Mouse (Mus musculus) ovary, postnatal 36 days (tissue): ENCODE measurements around the gene Crb2.

Source experiments
- DNase-seq: peaks from one replicate; pipeline ENCODE4 v3.0.0; 2022; ENCODE audit warnings: low spot score, mixed read lengths

The Crb2 gene

DNA sequence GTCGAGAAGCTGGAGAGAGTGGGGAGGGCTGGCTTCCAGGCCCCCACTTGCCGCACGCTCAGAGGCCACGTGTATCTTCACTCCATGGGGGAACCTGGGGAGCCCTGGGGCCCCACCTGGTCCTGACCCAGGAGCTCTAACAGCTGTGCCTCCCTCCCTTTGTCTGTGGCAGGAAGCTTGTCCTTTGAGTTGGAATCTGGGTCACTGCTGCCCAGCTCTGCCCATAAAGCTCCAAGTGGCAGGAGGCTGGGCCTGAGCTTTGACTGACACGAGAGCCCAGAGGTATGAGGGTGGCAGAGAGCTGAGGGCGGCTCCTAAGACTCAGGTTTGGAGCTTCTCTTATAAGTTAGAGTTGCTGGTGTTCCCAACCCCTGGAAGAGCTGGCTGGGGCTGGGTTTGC, 23.1 kb downstream of the Crb2 start:
- no peak for DNase-seq

DNA sequence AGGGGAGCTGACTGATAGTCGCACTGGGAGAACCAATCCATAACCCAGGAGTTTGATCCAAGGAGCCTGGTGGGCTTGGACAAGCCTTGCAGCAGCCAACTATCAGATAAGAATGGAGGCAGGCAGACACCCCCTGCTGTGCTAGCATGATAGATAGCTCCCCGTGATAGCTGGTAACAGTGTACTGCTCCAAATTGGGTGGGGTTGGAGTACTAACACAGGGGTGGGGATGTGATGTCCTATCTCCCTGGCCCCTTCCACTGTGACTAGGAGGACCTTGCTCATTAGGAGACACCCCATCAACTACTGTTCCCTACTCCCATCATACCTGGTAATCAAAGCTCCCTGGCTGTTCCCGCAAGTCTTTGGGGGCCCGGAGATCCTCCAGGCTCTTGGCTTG, 25.6 kb downstream of the Crb2 start:
- no peak for DNase-seq

- peak; percentile 68 for DNase-seq
These were observed 26.7 kb downstream of the Crb2 start for GRCm38 (mm10) chr2:37802610-37803212.

- DNase-seq = no peak
These were observed 35.6 kb downstream of the Crb2 start for GRCm38 (mm10) chr2:37811682-37812081.

DNA sequence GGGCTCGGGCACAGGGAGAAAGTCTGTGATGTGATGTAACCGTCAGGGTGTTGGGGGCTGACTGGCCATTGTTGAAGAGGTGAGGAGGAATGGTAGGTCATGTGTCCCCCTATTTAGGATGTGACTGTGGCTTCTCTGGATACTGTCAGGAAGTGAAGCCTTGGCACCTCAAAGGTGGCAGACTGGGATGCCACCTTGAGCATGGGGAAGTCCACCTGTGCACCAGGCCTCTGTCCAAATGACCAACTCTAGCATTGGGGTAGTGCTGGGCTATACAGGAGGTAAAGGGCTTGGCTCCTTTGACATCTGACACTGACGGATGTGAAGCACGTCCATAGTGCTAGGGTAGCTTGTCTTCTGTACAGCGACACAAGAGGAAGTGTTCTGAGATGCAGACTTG, 36.4 kb downstream of the Crb2 start:
- no peak for DNase-seq

GRCm38 (mm10) chr2:37814820-37815361, 38.8 kb downstream of the Crb2 start:
- DNase-seq = no peak

DNA sequence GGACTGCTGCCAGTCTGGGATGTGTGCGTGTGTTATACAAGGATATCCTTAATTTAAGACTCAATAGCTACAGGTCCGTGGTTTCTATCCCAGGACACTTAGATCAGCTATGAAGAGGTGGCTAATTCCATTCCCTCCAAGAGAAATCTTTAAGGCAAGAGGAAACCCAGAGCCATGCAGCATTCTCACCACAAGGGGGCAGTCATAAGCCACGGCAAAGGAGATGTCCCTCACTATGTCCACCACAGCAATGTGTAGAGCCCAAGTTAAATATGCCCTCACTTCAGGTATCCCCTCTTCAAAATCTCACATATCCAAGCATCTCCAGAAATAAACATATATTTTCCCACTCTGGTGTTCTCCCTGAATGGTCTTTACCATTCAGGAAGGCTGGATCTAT, 39.6 kb downstream of the Crb2 start:
- peak; percentile 68 for DNase-seq

GRCm38 (mm10) chr2:37818761-37819525, 42.9 kb downstream of the Crb2 start:
- no peak for DNase-seq

GRCm38 (mm10) chr2:37819526-37820152, 43.6 kb downstream of the Crb2 start:
- DNase-seq = no peak

- no peak for DNase-seq
These were observed 46.1 kb downstream of the Crb2 start for GRCm38 (mm10) chr2:37822122-37822521.

GRCm38 (mm10) chr2:37823826-37824225, 47.8 kb downstream of the Crb2 start:
- DNase-seq = no peak

GRCm38 (mm10) chr2:37829758-37830275, 53.8 kb downstream of the Crb2 start:
- no peak for DNase-seq

DNA sequence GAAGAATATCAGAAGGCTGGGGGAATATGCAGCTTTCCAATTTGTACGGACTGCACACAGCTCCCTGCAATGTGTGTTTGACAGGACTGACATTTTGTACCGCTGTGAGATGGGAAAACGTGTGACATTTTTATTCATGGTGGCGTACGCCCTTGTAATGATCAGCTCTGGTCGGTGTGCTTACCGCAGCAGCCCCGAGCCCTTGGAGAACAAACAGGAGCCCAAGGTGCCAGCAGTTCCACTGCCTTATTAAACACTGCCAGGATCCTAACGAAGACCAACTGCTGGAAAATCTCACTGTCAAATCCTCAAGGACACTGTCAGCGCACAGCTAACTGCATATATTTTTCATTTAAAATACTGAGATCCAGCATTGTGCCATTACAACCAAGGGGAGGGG, 56.2 kb downstream of the Crb2 start:
- DNase-seq = no peak

- no peak for DNase-seq
These were observed 60.9 kb downstream of the Crb2 start for GRCm38 (mm10) chr2:37836926-37837325.

DNA sequence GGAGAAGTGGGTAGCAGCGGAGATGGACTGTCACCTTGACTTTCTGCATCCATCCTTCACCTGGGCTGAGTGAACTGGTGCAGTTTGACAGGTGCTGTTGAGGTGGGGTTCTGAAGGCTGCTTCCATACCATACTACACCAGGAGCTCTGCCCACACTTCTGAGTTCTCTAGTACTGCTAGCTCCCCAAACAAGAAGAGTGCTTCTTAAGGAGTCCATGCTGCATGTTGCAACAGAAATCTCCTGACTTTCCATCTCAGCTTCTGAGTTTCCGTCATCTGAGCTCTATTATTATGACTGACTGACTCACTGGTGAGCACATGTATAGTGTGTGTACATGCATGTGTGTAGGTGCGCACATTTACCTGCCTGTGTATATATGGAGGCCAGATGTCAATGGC, 61.5 kb downstream of the Crb2 start:
- no peak for DNase-seq

DNA sequence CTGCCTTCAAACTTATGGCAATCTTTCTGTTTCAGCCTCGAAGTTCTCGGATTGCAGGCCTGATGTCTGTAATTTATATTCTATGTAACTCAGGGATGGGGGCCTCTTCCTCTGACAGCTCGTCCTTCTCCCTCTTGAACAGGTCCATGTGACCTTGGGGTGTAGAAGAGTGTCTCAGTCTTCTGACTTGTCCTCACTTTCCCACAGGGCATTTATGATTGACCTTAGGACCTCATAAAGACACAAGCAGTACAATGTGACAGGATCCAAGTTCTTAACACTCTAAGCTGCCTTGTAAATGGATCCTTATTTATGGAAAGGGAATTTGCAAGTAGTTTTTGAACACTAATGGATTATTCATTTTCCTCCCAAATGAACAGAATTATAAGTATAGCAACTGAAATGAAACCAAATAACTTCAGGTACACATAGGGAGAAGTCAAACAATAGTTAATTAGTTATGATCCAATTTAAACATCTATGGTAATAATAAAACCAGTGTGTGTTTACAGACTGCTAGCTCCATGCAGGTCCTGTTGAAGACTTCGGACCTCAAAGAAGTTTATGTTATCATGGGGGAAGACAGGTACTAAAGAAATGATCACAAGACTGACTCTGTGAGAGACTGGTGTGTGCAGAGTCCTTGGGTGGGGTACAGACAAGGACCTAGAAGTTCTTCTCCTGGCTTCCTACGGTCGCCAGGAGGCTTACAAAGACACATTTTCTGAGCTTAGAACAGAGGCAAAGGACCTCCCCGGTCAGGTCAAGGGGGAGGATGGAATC, 62.3 kb downstream of the Crb2 start:
- DNase-seq = no peak

DNA sequence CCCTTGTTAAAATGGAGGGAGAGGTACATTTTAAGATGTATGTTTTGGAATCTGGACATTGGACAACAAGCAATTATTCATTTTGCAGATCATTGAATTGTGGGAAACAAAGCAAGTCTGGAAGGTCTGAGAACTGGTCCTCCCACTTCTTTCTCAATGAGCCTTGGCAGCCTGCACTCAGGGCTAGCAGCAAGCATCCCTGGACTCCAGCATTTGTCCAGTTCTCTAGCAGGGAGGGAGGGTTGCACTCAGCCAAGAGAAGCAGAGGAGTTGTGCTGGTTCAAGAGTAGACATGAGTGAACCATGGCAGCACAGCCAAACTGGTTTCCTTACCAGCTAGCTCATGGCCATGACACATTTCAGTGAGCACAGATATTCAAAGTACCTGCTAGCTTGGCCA, 63.9 kb downstream of the Crb2 start:
- no peak for DNase-seq

DNA sequence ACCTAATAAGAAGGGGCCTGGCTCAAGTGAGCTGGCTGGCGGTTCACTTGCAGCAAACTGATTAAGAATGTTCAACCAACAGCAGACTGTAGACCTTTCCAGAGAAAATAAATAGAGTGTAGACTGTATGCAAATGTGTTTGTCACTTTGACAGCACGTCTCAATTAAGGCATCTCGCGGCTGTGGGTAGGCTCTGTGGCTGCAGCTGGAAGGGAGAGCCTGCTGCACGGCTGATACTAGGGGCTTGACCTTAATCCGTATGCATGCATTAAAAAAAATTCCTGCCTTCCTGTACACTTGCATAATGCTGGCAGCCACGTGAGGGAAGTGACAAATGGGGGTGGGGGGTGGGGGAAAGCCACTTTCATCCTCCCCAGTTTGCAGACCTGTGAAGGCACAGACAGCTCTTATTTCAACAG, 66.1 kb downstream of the Crb2 start:
- no peak for DNase-seq

DNA sequence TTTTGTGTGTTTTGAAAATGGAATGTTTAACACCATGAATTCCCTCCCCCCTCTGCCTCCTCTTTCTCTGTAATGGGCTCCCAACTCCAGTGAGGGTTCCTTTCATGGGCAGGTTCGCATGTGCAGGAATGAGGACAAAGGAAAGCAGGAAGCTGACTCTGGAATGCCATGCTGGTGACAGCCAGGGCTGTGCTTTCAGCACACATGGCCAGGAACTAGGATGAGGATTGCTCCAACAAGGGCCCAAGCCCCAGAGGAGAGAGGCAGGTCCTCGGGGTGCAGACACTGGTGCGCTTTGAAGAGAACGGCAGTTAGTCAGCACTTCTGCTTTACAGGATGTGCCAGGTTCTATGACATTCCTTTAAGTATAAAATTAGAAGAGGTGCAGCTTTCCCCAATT, 66.7 kb downstream of the Crb2 start:
- no peak for DNase-seq
